Mouse (Mus musculus) kidney, embryonic 16.5 days (tissue): ENCODE measurements around the gene Bap1. TPM values are rescaled to one million over a fixed set of nuclear protein-coding genes. Genes with fewer than 3 reads are reported as not detected.

Source experiments
- ATAC-seq: fragments of 200-750 bp; cut with Nextera tagmentation; 2 replicates; pipeline ENCODE4 v1.8.0; 2017; ENCODE audit warnings: moderate TSS enrichment; ENCODE audit not compliant: low FRiP score, low TSS enrichment
- H3K27ac ChIP-seq: fragments of 300-500 bp; sonication (generic); 2 replicates; pipeline ENCODE4 v1.5.1; 2014; ENCODE audit warnings: low read length
- H3K27me3 ChIP-seq: fragments of 300-500 bp; sonication (generic); 2 replicates; pipeline ENCODE4 v1.6.1; 2014; ENCODE audit warnings: low read length, control low read depth, mixed read lengths; ENCODE audit not compliant: insufficient read depth
- H3K36me3 ChIP-seq: fragments of 300-500 bp; sonication (generic); 2 replicates; pipeline ENCODE4 v1.6.1; 2014; ENCODE audit warnings: low read length, control low read depth, mixed read lengths; ENCODE audit not compliant: insufficient read depth
- H3K4me1 ChIP-seq: fragments of 300-500 bp; sonication (generic); 2 replicates; pipeline ENCODE4 v1.6.1; 2014; ENCODE audit warnings: low read length, control low read depth, mixed read lengths; ENCODE audit not compliant: insufficient read depth
- H3K4me2 ChIP-seq: fragments of 300-500 bp; sonication (generic); replicated peaks from 2 replicates; pipeline ENCODE4 v1.6.1; 2014; ENCODE audit warnings: low read depth, low read length
- H3K4me3 ChIP-seq: fragments of 300-500 bp; sonication (generic); 2 replicates; pipeline ENCODE4 v1.5.1; 2014; ENCODE audit warnings: mild to moderate bottlenecking, low read length
- H3K9ac ChIP-seq: fragments of 300-500 bp; sonication (generic); replicated peaks from 2 replicates; pipeline ENCODE4 v1.6.1; 2014; ENCODE audit warnings: low read length
- H3K9me3 ChIP-seq: fragments of 300-500 bp; sonication (generic); 2 replicates; pipeline ENCODE4 v1.6.1; 2016; ENCODE audit warnings: low read length, control low read depth
- WGBS: fragments of 180-500 bp; shearing (Covaris S2); extraction: QIAGEN DNeasy Blood & Tissue Kit; methylation state at CpG from one replicate; pipeline ENCODE4 v1.1.7; 2014; 5-methylcytosine and 5-hydroxymethylcytosine counted together
- polyA plus RNA-seq: library from polyadenylated mRNA; unstranded; fragments of >200 nt; fragmentation: Nextera tagmentation; extraction: Ambion mirVana; gene quantifications from 2 replicates; pipeline ENCODE4 v1.2.1, GENCODE M21; 2015

The Bap1 gene
- polyA plus RNA-seq, 1 experiment from 2014 or later, result 105 TPM

DNA sequence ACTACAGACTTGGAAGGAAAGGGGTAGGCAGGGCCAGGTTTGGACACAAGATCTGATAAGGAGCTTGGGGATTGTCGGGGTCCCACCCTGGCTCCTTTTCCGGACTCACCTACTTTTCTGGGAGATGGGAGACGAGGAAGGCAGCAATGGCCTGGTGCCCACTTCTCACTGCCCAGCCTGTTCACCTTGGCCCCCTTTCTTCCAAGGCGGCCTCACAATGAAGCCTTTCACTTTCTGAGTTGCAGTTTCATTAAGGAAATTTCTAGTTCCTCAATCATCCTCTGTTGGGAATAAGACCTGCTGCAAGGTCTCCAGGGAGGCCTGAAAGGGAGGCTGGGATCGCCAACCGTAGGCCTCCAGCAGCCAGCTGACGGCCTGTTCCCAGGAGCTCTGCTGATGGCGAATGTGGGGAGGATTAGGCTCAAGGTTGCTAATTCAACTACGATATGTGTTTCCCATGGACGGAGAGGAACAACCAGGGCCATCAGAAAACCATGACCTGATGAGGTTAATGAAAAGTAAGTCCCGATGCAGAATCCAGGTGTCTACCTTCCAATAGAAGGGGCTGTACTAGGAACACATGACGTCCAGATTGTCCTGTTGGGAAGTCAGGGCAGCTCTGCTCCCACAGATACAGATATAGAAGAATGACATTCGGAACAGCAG is 18.7 kb upstream of the Bap1 start:
- no peaks in the 10 kb centered on the region for H3K36me3 ChIP-seq
- no peak for ATAC-seq
- 80% methylated on average over 13 of the region's 13 CpGs for WGBS

GRCm38 (mm10) chr14:31233070-31233995 is 17.9 kb upstream of the Bap1 start:
- peak; percentile 35; the same call in 1 of the 2 replicates for ATAC-seq

More for the DNA sequence above, 18.7 kb upstream of the Bap1 start:
- H3K9ac ChIP-seq, result peak overlapping the region; percentile 39; the same call in 1 of the 2 replicates
- H3K9me3 ChIP-seq, result no peaks in the 10 kb centered on the region
- no peaks in the 10 kb centered on the region for H3K27me3 ChIP-seq
- peaks cover 49% of the 10 kb centered on the region for H3K4me1 ChIP-seq
- H3K4me2 ChIP-seq, result no peak overlapping the region
- no peak overlapping the region for H3K4me3 ChIP-seq
- peak overlapping the region; percentile 70 for H3K27ac ChIP-seq

GRCm38 (mm10) chr14:31233996-31234591 is 17.2 kb upstream of the Bap1 start:
- peak; percentile 47; the same call in 1 of the 2 replicates for ATAC-seq
- Histone ChIP-seq H3K9ac (no peak overlapping the region; the same call in 1 of the 2 replicates), H3K9me3 (no peaks in the 10 kb centered on the region), H3K4me1 (peaks cover 37% of the 10 kb centered on the region), H3K27me3 (no peaks in the 10 kb centered on the region), H3K36me3 (no peaks in the 10 kb centered on the region), H3K27ac (peak overlapping the region; percentile 76), H3K4me2 (no peak overlapping the region), H3K4me3 (no peak overlapping the region)
- WGBS, result 16% methylated on average over 11 of the region's 11 CpGs

More at GRCm38 (mm10) chr14:31233070-31233995, 17.9 kb upstream of the Bap1 start:
- WGBS, result 68% methylated on average over 14 of the region's 14 CpGs
- H3K4me1 ChIP-seq, result peaks cover 44% of the 10 kb centered on the region
- no peak overlapping the region for H3K4me3 ChIP-seq
- H3K27ac ChIP-seq, result peak overlapping the region; percentile 76
- no peaks in the 10 kb centered on the region for H3K27me3 ChIP-seq
- H3K4me2 ChIP-seq, result no peak overlapping the region
- H3K36me3 ChIP-seq, result no peaks in the 10 kb centered on the region
- no peak overlapping the region for H3K9ac ChIP-seq
- H3K9me3 ChIP-seq, result no peaks in the 10 kb centered on the region

DNA sequence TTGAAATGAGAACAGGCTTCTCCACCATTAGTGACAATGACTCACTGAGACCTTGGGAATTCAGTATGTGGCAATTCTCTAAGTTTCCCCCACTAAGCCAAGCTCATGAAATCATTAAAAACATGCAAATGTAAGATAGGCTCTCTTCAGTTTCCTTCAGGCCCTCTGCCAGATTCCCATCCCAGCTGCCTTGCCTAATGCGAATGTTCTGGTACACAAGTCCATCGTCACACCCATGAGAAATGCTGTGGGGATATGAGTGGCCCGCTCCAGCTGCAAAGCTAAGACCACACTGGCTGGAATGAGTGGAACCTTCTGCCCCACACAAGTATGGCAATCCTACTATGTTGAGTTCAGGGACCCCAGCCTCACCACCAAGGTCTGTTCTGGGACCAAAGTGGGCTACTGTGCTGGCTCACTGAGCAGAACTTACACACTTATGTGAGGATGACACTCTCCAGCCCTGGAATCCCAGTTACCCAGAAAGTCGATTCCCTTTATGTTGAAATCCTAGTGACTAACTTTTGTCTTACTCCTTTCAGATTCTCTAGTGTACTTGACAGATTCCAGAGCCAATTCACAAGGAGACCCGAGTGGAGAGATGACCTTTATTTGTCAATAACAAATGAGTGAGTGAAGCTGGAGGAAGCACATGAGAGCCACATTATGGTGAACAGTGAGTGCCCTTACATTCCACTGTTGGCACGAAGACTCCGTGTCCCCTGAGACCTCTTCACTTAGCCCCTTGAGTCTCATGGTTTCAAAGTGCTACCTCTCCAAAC is 14.0 kb upstream of the Bap1 start:
- Histone ChIP-seq H3K9me3 (no peaks in the 10 kb centered on the region), H3K27ac (no peak overlapping the region), H3K27me3 (no peaks in the 10 kb centered on the region), H3K4me3 (no peak overlapping the region), H3K36me3 (no peaks in the 10 kb centered on the region), H3K9ac (no peak overlapping the region), H3K4me1 (peaks cover 6% of the 10 kb centered on the region; the same call in 1 of the 2 replicates), H3K4me2 (no peak overlapping the region)
- 82% methylated on average over 7 of the region's 7 CpGs for WGBS
- ATAC-seq, result no peak

GRCm38 (mm10) chr14:31240528-31240927 is 10.7 kb upstream of the Bap1 start:
- 49% methylated on average over 3 of the region's 3 CpGs for WGBS
- ATAC-seq, result no peak
- no peak overlapping the region for H3K4me3 ChIP-seq
- no peak overlapping the region for H3K4me2 ChIP-seq
- H3K36me3 ChIP-seq, result no peaks in the 10 kb centered on the region
- no peaks in the 10 kb centered on the region for H3K27me3 ChIP-seq
- no peaks in the 10 kb centered on the region for H3K4me1 ChIP-seq
- no peak overlapping the region for H3K27ac ChIP-seq
- H3K9me3 ChIP-seq, result no peaks in the 10 kb centered on the region
- no peak overlapping the region for H3K9ac ChIP-seq

DNA sequence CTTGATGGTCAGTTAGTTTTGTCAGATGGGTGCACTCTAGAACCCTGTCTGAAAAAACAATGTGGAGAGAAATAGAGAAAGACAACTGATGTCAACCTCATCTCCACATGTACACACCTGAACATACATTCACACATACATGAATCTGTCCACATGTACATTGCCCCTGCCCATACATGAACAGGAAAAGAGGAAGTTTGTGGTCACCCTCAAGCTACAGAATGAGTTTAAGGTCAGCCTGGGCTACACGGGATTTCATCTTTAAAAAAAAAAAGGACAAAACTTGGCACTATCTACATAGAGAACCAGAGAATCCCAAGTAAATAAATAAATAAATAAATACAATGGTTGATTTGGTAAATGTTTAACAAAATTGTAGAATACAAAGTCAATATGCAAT is 6.5 kb upstream of the Bap1 start:
- H3K4me2 ChIP-seq, result no peak overlapping the region
- no peaks in the 10 kb centered on the region for H3K27me3 ChIP-seq
- H3K36me3 ChIP-seq, result no peaks in the 10 kb centered on the region
- no peaks in the 10 kb centered on the region for H3K4me1 ChIP-seq
- WGBS, result 73% methylated on average over 1 of the region's 1 CpGs
- H3K4me3 ChIP-seq, result no peak overlapping the region
- H3K9ac ChIP-seq, result no peak overlapping the region
- ATAC-seq, result no peak
- H3K27ac ChIP-seq, result no peak overlapping the region
- H3K9me3 ChIP-seq, result no peaks in the 10 kb centered on the region

- Histone ChIP-seq H3K4me2 (no peak overlapping the region), H3K36me3 (no peaks in the 10 kb centered on the region), H3K4me1 (0 out of 2 replicates have a peak, but pooled peaks cover 5% of the 10 kb centered on the region), H3K27me3 (no peaks in the 10 kb centered on the region), H3K27ac (no peak overlapping the region), H3K9me3 (no peaks in the 10 kb centered on the region), H3K4me3 (no peak overlapping the region), H3K9ac (no peak overlapping the region)
- no peak for ATAC-seq
- 77% methylated on average over 1 of the region's 1 CpGs for WGBS
These were observed 5.3 kb upstream of the Bap1 start for GRCm38 (mm10) chr14:31245946-31246345.

GRCm38 (mm10) chr14:31248396-31248795 is 2.9 kb upstream of the Bap1 start:
- Histone ChIP-seq H3K9me3 (no peaks in the 10 kb centered on the region), H3K27me3 (no peaks in the 10 kb centered on the region), H3K4me1 (peaks cover 15% of the 10 kb centered on the region), H3K27ac (no peak overlapping the region), H3K36me3 (peaks cover 4% of the 10 kb centered on the region), H3K9ac (no peak overlapping the region), H3K4me2 (no peak overlapping the region), H3K4me3 (no peak overlapping the region)
- WGBS, result 91% methylated on average over 6 of the region's 6 CpGs
- ATAC-seq, result no peak
